Mouse (Mus musculus) hindbrain, embryonic 14.5 days (tissue): Measurements from ENCODE around the gene Tnpo2. TPM values are rescaled to one million over a fixed set of nuclear protein-coding genes. Genes with fewer than 3 reads are reported as not detected.

ENCODE experiments used
- ATAC-seq: fragments of 200-750 bp; cut with Nextera tagmentation; 2 replicates; pipeline ENCODE4 v1.8.0; 2017; ENCODE audit warnings: moderate number of reproducible peaks, mild to moderate bottlenecking, moderate TSS enrichment, moderate library complexity; ENCODE audit not compliant: low FRiP score
- DNase-seq: peaks from one replicate; pipeline ENCODE4 v3.0.0-alpha.2; 2015; ENCODE audit warnings: low spot score
- H3K27ac ChIP-seq: fragments of 300-500 bp; sonication (generic); 2 replicates; pipeline ENCODE4 v1.5.1; 2014; ENCODE audit warnings: mild to moderate bottlenecking, moderate library complexity
- H3K27me3 ChIP-seq: fragments of 300-500 bp; sonication (generic); 2 replicates; pipeline ENCODE4 v1.6.1; 2014; ENCODE audit warnings: mild to moderate bottlenecking, low read length, mixed read lengths; ENCODE audit not compliant: control insufficient read depth, insufficient read depth
- H3K36me3 ChIP-seq: fragments of 300-500 bp; sonication (generic); replicated peaks from 2 replicates; pipeline ENCODE4 v1.6.1; 2014; ENCODE audit not compliant: control insufficient read depth, insufficient read depth
- H3K4me1 ChIP-seq: fragments of 300-500 bp; sonication (generic); replicated peaks from 2 replicates; pipeline ENCODE4 v1.6.1; 2014; ENCODE audit warnings: antibody characterized with exemption, low read length, mixed read lengths; ENCODE audit not compliant: control insufficient read depth, insufficient read depth
- H3K4me2 ChIP-seq: fragments of 300-500 bp; sonication (generic); replicated peaks from 2 replicates; pipeline ENCODE4 v1.6.1; 2014; ENCODE audit warnings: mild to moderate bottlenecking, moderate library complexity
- H3K4me3 ChIP-seq: fragments of 300-500 bp; sonication (generic); replicated peaks from 2 replicates; pipeline ENCODE4 v1.5.1; 2014; ENCODE audit warnings: mild to moderate bottlenecking, low read length
- H3K9ac ChIP-seq: fragments of 300-500 bp; sonication (generic); 2 replicates; pipeline ENCODE4 v1.6.1; 2014
- H3K9me3 ChIP-seq: fragments of 300-500 bp; sonication (generic); 2 replicates; pipeline ENCODE4 v1.6.1; 2016; ENCODE audit warnings: low read length; ENCODE audit not compliant: control insufficient read depth
- WGBS: fragments of 180-500 bp; shearing (Covaris S2); extraction: QIAGEN DNeasy Blood & Tissue Kit; methylation state at CpG from one replicate; pipeline ENCODE4 v1.1.7; 2014; 5-methylcytosine and 5-hydroxymethylcytosine counted together
- polyA plus RNA-seq: library from polyadenylated mRNA; unstranded; fragments of >200 nt; fragmentation: Nextera tagmentation; extraction: Ambion mirVana; gene quantifications from 2 replicates; pipeline ENCODE4 v1.2.1, GENCODE M21; 2014

Gene Tnpo2
- 42.4 and 46.4 TPM in 2 replicates for polyA plus RNA-seq

DNA sequence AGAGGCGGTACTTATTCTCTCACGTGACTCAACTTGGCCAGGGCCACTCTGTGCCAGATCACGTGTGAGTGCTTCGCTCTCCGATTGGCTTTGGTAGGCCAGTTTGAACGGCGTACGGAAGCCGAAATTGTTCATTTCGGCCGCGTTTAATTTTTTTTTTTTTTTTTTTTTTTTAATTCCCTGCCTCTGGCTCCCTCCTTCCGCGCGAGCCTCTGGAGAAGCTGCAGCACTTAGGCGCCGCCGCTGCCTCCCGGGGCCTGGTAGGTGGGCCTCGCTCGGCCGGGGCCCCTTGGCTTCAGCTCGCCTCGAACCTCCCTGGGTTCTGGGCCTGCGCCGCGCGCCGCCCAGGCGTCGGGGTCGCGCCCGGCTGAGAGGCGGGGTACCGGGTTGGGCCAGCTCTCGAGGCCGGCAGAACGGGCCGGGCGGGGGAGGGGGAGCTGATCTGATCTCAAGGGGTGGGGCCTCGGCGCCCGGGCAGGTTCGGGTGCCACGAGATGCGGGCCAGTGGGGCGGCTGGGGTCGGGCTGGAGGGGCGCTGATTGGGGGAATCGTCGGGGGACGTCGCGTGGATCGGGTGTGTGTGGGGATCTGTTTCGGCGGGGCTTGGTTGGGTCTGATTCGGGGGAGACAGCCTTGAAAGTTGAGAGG lies at the start of gene Tnpo2:
Gene Tnpo2 (plus strand): TSS at position 198 of the 648 bp plus-strand sequence.
- H3K36me3 ChIP-seq = peaks cover 31% of the 10 kb centered on the region
- peak within 1 kb of the TSS; percentile 97 for H3K27ac ChIP-seq
- H3K4me3 ChIP-seq = peak within 1 kb of the TSS; percentile 73
- H3K9ac ChIP-seq = peak within 1 kb of the TSS; percentile 86
- H3K27me3 ChIP-seq = no peaks in the 10 kb centered on the region
- peaks cover 25% of the 10 kb centered on the region for H3K4me1 ChIP-seq
- peak; percentile 95 for DNase-seq
- H3K9me3 ChIP-seq = no peaks in the 10 kb centered on the region
- peak within 1 kb of the TSS; percentile 91 for H3K4me2 ChIP-seq
- WGBS = under 1% methylated on average over 53 of the region's 59 CpGs
- ATAC-seq = peak; percentile 92

DNA sequence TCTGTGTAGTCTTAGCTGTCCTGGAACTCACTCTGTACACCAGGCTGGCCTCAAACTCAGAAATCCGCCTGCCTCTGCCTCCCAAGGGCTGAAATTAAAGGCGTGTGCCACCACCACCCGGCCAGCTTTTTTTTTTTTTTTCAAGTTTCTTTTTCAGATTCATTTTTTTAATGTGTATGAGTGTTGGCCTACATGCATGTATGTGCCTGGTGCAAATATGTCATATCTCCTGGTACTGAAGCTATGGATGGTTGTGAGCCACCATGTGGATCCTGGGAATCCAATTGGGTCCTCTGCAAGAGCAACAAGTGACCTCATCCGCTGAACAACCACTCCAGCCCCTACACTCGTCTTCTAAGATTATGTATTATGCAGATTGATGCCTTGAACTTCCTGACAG lies 49.3 kb upstream of the Tnpo2 start:
- H3K36me3 ChIP-seq = no peaks in the 10 kb centered on the region
- H3K4me2 ChIP-seq = no peak overlapping the region
- H3K4me3 ChIP-seq = no peak overlapping the region
- no peak for ATAC-seq
- no peak for DNase-seq
- H3K9me3 ChIP-seq = no peaks in the 10 kb centered on the region
- H3K9ac ChIP-seq = no peak overlapping the region
- WGBS = 85% methylated on average over 5 of the region's 5 CpGs
- H3K27ac ChIP-seq = no peak overlapping the region
- peaks cover 25% of the 10 kb centered on the region for H3K27me3 ChIP-seq
- H3K4me1 ChIP-seq = peaks cover 24% of the 10 kb centered on the region

DNA sequence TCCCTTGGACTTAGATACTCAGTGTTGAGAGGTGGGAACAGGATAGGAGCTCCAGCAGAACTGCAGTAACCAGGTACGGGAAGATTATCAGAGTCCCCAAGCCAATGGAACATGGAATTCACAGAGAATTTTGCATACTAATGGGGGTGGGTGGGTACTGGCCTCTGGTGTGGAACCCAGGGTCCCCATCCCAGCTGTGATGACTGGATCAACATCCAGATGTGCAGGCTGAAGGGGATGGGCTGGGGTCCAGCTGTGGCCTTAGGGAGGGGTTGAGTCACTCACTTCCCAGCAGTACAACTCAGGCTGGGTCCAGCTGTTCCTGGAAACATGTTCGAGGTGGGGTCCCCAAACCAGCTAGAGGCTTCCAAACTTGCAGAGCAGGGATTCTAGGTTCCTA lies 48.8 kb upstream of the Tnpo2 start:
- Histone ChIP-seq H3K4me2 (no peak overlapping the region), H3K4me1 (peaks cover 24% of the 10 kb centered on the region), H3K4me3 (no peak overlapping the region), H3K36me3 (no peaks in the 10 kb centered on the region), H3K9ac (no peak overlapping the region), H3K27ac (no peak overlapping the region), H3K27me3 (peaks cover 25% of the 10 kb centered on the region), H3K9me3 (no peaks in the 10 kb centered on the region)
- ATAC-seq (no peak), DNase-seq (no peak)
- 69% methylated on average over 2 of the region's 2 CpGs for WGBS

DNA sequence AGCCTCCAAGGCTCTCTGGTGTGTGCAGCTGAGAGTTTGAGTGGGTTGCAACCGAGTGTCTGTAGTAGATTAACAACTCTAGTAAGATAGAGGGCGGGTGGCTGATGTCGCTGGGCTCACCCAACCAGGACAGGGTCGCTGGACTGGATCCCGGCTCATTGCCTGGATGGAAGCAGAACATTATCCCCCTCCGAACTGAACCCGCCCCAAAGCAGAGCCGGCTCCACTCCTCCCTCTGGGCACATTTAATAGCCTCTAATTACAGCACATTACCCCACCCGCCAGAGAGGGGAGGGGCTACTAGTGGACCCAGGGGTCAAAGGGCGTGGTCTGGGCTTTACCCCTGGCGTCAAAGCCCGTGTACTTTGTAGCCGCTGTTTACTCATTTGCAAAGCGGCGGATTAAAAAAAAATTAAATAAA lies 47.4 kb upstream of the Tnpo2 start:
- Histone ChIP-seq H3K9me3 (no peaks in the 10 kb centered on the region), H3K27me3 (peaks cover 20% of the 10 kb centered on the region; the same call in 1 of the 2 replicates), H3K4me1 (peaks cover 24% of the 10 kb centered on the region), H3K4me2 (peak overlapping the region; percentile 79), H3K9ac (peak overlapping the region; percentile 73), H3K27ac (no peak overlapping the region), H3K36me3 (no peaks in the 10 kb centered on the region), H3K4me3 (peak overlapping the region; percentile 60; the same call in 1 of the 2 replicates)
- WGBS = 17% methylated on average over 15 of the region's 15 CpGs
- DNase-seq (no peak), ATAC-seq (no peak)

DNA sequence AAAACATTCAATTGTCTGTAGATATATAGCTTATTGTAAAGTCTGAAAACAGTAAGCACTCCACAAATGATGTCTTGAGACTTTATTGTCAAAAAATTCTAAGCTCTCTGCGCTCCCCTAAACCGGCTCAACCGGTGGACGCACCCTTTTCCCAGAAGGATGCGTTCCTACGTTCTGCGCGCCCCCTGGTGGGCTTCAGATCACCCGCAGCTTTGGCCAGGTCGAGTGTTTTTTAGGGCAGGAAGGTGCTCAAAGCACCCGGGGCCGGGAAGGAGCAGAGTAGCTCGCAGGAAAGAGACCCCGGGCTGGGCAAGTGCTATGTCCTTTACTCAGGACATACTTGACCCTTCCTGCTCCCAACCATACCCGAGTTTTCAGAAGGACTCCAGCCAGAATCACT lies 46.9 kb upstream of the Tnpo2 start:
- peaks cover 15% of the 10 kb centered on the region; the same call in 1 of the 2 replicates for H3K27me3 ChIP-seq
- H3K9me3 ChIP-seq = no peaks in the 10 kb centered on the region
- DNase-seq = peak; percentile 86
- ATAC-seq = peak; percentile 25
- H3K4me1 ChIP-seq = peaks cover 21% of the 10 kb centered on the region
- WGBS = under 1% methylated on average over 15 of the region's 15 CpGs
- peak overlapping the region; percentile 73 for H3K9ac ChIP-seq
- peak overlapping the region; percentile 60 for H3K4me3 ChIP-seq
- peak overlapping the region; percentile 77 for H3K27ac ChIP-seq
- peak overlapping the region; percentile 79 for H3K4me2 ChIP-seq
- peaks cover 2% of the 10 kb centered on the region; the same call in 1 of the 2 replicates for H3K36me3 ChIP-seq

DNA sequence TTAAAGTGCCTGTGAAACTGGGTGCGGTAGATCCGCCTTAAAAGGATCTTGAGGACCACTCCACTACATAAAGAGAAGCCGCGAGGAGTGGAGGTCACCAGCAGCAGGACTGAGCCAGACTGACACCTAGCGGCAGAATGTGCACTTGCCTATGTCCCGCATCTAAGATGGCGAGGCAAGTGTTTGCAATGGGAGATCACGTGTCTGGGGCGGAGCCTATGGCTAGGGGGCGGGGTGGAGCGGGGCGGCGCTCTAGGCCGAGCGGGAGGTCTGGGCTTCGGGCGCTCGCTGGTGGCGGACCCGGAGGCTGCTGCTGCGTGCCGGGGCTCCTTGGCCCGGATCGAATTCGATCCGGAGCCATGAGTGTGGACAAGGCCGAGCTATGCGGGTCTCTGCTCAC lies 46.4 kb upstream of the Tnpo2 start, which contains the start of gene Hook2:
Gene Hook2 (plus strand): TSS at position 255 of the 400 bp plus-strand sequence.
- H3K9ac ChIP-seq = peak within 1 kb of the TSS; percentile 73
- peak within 1 kb of the TSS; percentile 60 for H3K4me3 ChIP-seq
- H3K36me3 ChIP-seq = peaks cover 5% of the 10 kb centered on the region; the same call in 1 of the 2 replicates
- peak within 1 kb of the TSS; percentile 77 for H3K27ac ChIP-seq
- peak within 1 kb of the TSS; percentile 79 for H3K4me2 ChIP-seq
- no peaks in the 10 kb centered on the region for H3K9me3 ChIP-seq
- peak; percentile 99 for DNase-seq
- H3K27me3 ChIP-seq = peaks cover 14% of the 10 kb centered on the region; the same call in 1 of the 2 replicates
- H3K4me1 ChIP-seq = peaks cover 15% of the 10 kb centered on the region
- peak; percentile 92 for ATAC-seq
- WGBS = under 1% methylated on average over 20 of the region's 28 CpGs

DNA sequence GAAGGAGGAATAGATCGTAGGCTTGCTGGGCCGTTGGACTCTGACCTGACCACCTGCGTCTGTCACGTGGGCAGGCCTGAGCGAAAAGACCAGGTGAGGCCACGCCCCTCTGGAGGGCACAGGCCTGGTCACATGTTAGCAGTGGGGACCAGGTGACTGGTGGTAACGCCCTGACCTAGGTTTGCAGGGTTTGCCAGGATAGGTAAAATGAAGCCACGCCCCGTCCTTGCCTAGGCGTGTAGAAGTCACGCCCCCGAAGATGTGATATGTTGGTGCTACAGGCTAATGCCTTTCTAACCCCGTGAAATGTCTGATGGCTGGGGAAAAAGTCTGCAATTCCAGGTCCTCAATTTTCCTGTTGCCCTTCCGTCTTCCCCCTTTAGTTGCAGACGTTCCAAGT lies 45.9 kb upstream of the Tnpo2 start:
- Histone ChIP-seq H3K9me3 (no peaks in the 10 kb centered on the region), H3K27me3 (peaks cover 14% of the 10 kb centered on the region; the same call in 1 of the 2 replicates), H3K9ac (peak overlapping the region; percentile 73), H3K4me3 (peak overlapping the region; percentile 60), H3K27ac (peak overlapping the region; percentile 64; the same call in 1 of the 2 replicates), H3K4me1 (peaks cover 13% of the 10 kb centered on the region), H3K36me3 (peaks cover 5% of the 10 kb centered on the region; the same call in 1 of the 2 replicates), H3K4me2 (peak overlapping the region; percentile 79)
- DNase-seq = no peak
- WGBS = 2% methylated on average over 15 of the region's 15 CpGs
- ATAC-seq = peak; percentile 36

DNA sequence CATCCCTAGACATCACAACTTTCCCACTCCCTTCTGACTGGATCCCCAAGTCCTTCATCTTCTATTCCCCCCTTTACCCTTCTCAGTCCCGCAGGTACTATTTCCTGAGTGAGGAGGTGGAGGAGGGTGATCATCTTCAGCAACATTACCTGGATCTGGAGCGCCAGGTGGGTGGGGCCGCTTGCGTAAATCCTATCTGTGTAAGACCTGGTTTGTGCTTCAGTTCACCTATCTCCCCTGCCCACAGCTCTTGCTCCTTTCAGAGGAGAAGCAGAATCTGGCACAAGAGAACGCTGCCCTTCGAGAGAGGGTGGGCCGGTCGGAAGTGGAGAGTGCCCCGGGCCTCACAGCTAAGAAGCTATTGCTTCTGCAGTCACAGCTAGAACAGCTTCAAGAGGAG lies 42.3 kb upstream of the Tnpo2 start:
- Histone ChIP-seq H3K9me3 (no peaks in the 10 kb centered on the region), H3K9ac (no peak overlapping the region), H3K36me3 (peaks cover 11% of the 10 kb centered on the region; the same call in 1 of the 2 replicates), H3K27ac (no peak overlapping the region), H3K4me2 (no peak overlapping the region), H3K4me1 (peaks cover 11% of the 10 kb centered on the region), H3K27me3 (no peaks in the 10 kb centered on the region; the same call in 1 of the 2 replicates), H3K4me3 (no peak overlapping the region)
- no peak for DNase-seq
- 97% methylated on average over 9 of the region's 9 CpGs for WGBS
- ATAC-seq = no peak

DNA sequence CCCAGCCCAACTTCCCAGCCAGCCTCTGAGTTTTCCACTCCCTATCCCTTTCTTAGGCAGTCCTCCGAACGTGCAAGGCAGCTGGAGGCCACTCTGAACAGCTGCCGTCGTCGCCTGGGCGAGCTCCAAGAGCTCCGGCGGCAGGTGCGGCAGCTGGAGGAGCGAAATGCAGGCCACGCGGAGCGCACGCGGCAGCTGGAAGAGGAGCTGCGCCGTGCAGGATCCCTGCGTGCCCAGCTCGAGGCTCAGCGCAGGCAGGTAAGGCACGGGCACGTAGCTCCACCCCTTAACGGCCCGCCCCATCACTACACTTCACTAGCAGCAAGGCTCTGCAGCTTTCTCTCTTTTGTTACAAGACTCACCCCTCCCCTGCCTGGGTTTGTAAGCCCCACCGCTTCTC lies 41.0 kb upstream of the Tnpo2 start:
- 20% methylated on average over 25 of the region's 25 CpGs for WGBS
- Histone ChIP-seq H3K27ac (no peak overlapping the region), H3K4me2 (no peak overlapping the region), H3K27me3 (no peaks in the 10 kb centered on the region; the same call in 1 of the 2 replicates), H3K9me3 (no peaks in the 10 kb centered on the region), H3K4me1 (peaks cover 6% of the 10 kb centered on the region; the same call in 1 of the 2 replicates), H3K36me3 (peaks cover 11% of the 10 kb centered on the region; the same call in 1 of the 2 replicates), H3K4me3 (no peak overlapping the region), H3K9ac (no peak overlapping the region)
- ATAC-seq = no peak
- DNase-seq = no peak
